Mouse (Mus musculus): Measurements from ENCODE around the gene Sik1. TPM values are rescaled to one million over a fixed set of nuclear protein-coding genes. Genes with fewer than 3 reads are reported as not detected.
A peak's percentile ranks its signal among the peaks of the same experiment; 100 is the strongest.
"Not testable (repeated sequence)": the region's sequence is repeated elsewhere in the genome, so short reads cannot be mapped to it uniquely, and the experiment has no call there.

Sik1 gene
- polyA plus RNA-seq, 1 experiment from 2014 or later, result 16.7 TPM

GRCm38 (mm10) chr17:31896311-31896710, 40.7 kb upstream of the Sik1 start:
- 91% methylated on average over 7 of the region's 7 CpGs for WGBS

GRCm38 (mm10) chr17:31893371-31894060, 37.9 kb upstream of the Sik1 start:
- no peaks in the 10 kb centered on the region for H3K27me3 ChIP-seq (ENCODE audit: control insufficient read depth, insufficient read depth, low read length)
- ATAC-seq (replicated peaks; ENCODE audit: low FRiP score) (no peak), DNase-seq (ENCODE audit: low spot score) (peak; percentile 38)
- no peak overlapping the region for H3K4me2 ChIP-seq (ENCODE audit: low read depth, low read length, severe bottlenecking)
- no peaks in the 10 kb centered on the region for H3K4me1 ChIP-seq (replicated peaks; ENCODE audit: control insufficient read depth, insufficient read depth, low read length)
- no peaks in the 10 kb centered on the region for H3K9me3 ChIP-seq (ENCODE audit: control insufficient read depth, low read length)
- no peak overlapping the region for H3K27ac ChIP-seq (ENCODE audit: low read depth, low read length)
- H3K36me3 ChIP-seq (ENCODE audit: control insufficient read depth, insufficient read depth, low read length), result no peaks in the 10 kb centered on the region
- WGBS, result 87% methylated on average over 5 of the region's 5 CpGs
- no peak overlapping the region for H3K4me3 ChIP-seq (ENCODE audit: low read depth, low read length)
- no peak overlapping the region for H3K9ac ChIP-seq (ENCODE audit: low read length)

More at GRCm38 (mm10) chr17:31896311-31896710, 40.7 kb upstream of the Sik1 start:
- Histone ChIP-seq H3K9me3 (ENCODE audit: control insufficient read depth, low read length) (no peaks in the 10 kb centered on the region), H3K36me3 (ENCODE audit: control insufficient read depth, insufficient read depth, low read length) (no peaks in the 10 kb centered on the region), H3K4me1 (replicated peaks; ENCODE audit: control insufficient read depth, insufficient read depth, low read length) (no peaks in the 10 kb centered on the region), H3K27me3 (ENCODE audit: control insufficient read depth, insufficient read depth, low read length) (no peaks in the 10 kb centered on the region), H3K4me3 (ENCODE audit: low read depth, low read length) (no peak overlapping the region), H3K4me2 (ENCODE audit: low read depth, low read length, severe bottlenecking) (no peak overlapping the region), H3K9ac (ENCODE audit: low read length) (no peak overlapping the region), H3K27ac (ENCODE audit: low read depth, low read length) (no peak overlapping the region)
- no peak for DNase-seq (ENCODE audit: low spot score)
- no peak for ATAC-seq (replicated peaks; ENCODE audit: low FRiP score)

GRCm38 (mm10) chr17:31892750-31893149, 37.1 kb upstream of the Sik1 start:
- Histone ChIP-seq H3K4me2 (ENCODE audit: low read depth, low read length, severe bottlenecking) (no peak overlapping the region), H3K9me3 (ENCODE audit: control insufficient read depth, low read length) (no peaks in the 10 kb centered on the region), H3K4me1 (replicated peaks; ENCODE audit: control insufficient read depth, insufficient read depth, low read length) (no peaks in the 10 kb centered on the region), H3K9ac (ENCODE audit: low read length) (no peak overlapping the region), H3K27ac (ENCODE audit: low read depth, low read length) (no peak overlapping the region), H3K27me3 (ENCODE audit: control insufficient read depth, insufficient read depth, low read length) (no peaks in the 10 kb centered on the region), H3K4me3 (ENCODE audit: low read depth, low read length) (no peak overlapping the region), H3K36me3 (ENCODE audit: control insufficient read depth, insufficient read depth, low read length) (no peaks in the 10 kb centered on the region)
- DNase-seq (ENCODE audit: low spot score) (peak; percentile 51), ATAC-seq (replicated peaks; ENCODE audit: low FRiP score) (no peak)
- 57% methylated on average over 10 of the region's 10 CpGs for WGBS

- WGBS, result 86% methylated on average over 4 of the region's 4 CpGs
- Histone ChIP-seq H3K4me1 (replicated peaks; ENCODE audit: control insufficient read depth, insufficient read depth, low read length) (no peaks in the 10 kb centered on the region), H3K27ac (ENCODE audit: low read depth, low read length) (no peak overlapping the region)
Measured at GRCm38 (mm10) chr17:31891858-31892257, 36.3 kb upstream of the Sik1 start.

GRCm38 (mm10) chr17:31890311-31890951, 34.8 kb upstream of the Sik1 start:
- no peak overlapping the region for H3K4me3 ChIP-seq (ENCODE audit: low read depth, low read length)
- no peak for ATAC-seq (replicated peaks; ENCODE audit: low FRiP score)
- no peaks in the 10 kb centered on the region for H3K4me1 ChIP-seq (replicated peaks; ENCODE audit: control insufficient read depth, insufficient read depth, low read length)
- H3K36me3 ChIP-seq (ENCODE audit: control insufficient read depth, insufficient read depth, low read length), result no peaks in the 10 kb centered on the region
- no peak overlapping the region for H3K9ac ChIP-seq (ENCODE audit: low read length)
- no peak for DNase-seq (ENCODE audit: low spot score)
- WGBS, result 31% methylated on average over 2 of the region's 2 CpGs
- H3K27ac ChIP-seq (ENCODE audit: low read depth, low read length), result no peak overlapping the region
- H3K4me2 ChIP-seq (ENCODE audit: low read depth, low read length, severe bottlenecking), result no peak overlapping the region
- no peaks in the 10 kb centered on the region for H3K9me3 ChIP-seq (ENCODE audit: control insufficient read depth, low read length)
- H3K27me3 ChIP-seq (ENCODE audit: control insufficient read depth, insufficient read depth, low read length), result no peaks in the 10 kb centered on the region

More at GRCm38 (mm10) chr17:31891858-31892257, 36.3 kb upstream of the Sik1 start:
- no peaks in the 10 kb centered on the region for H3K36me3 ChIP-seq (ENCODE audit: control insufficient read depth, insufficient read depth, low read length)
- H3K27me3 ChIP-seq (ENCODE audit: control insufficient read depth, insufficient read depth, low read length), result no peaks in the 10 kb centered on the region
- no peaks in the 10 kb centered on the region for H3K9me3 ChIP-seq (ENCODE audit: control insufficient read depth, low read length)
- no peak overlapping the region for H3K4me2 ChIP-seq (ENCODE audit: low read depth, low read length, severe bottlenecking)
- DNase-seq (ENCODE audit: low spot score), result no peak
- H3K4me3 ChIP-seq (ENCODE audit: low read depth, low read length), result no peak overlapping the region
- no peak overlapping the region for H3K9ac ChIP-seq (ENCODE audit: low read length)
- ATAC-seq (replicated peaks; ENCODE audit: low FRiP score), result no peak

- Histone ChIP-seq H3K27me3 (ENCODE audit: control insufficient read depth, insufficient read depth, low read length) (no peaks in the 10 kb centered on the region), H3K9me3 (ENCODE audit: control insufficient read depth, low read length) (no peaks in the 10 kb centered on the region), H3K4me3 (ENCODE audit: low read depth, low read length) (no peak overlapping the region), H3K4me1 (replicated peaks; ENCODE audit: control insufficient read depth, insufficient read depth, low read length) (no peaks in the 10 kb centered on the region), H3K36me3 (ENCODE audit: control insufficient read depth, insufficient read depth, low read length) (no peaks in the 10 kb centered on the region), H3K27ac (ENCODE audit: low read depth, low read length) (no peak overlapping the region), H3K4me2 (ENCODE audit: low read depth, low read length, severe bottlenecking) (no peak overlapping the region), H3K9ac (ENCODE audit: low read length) (no peak overlapping the region)
- 70% methylated on average over 9 of the region's 9 CpGs for WGBS
- DNase-seq (ENCODE audit: low spot score), result no peak
- no peak for ATAC-seq (replicated peaks; ENCODE audit: low FRiP score)
Measured at GRCm38 (mm10) chr17:31889446-31890201, 34.0 kb upstream of the Sik1 start.

GRCm38 (mm10) chr17:31888540-31888939, 32.9 kb upstream of the Sik1 start:
- Histone ChIP-seq H3K4me2 (ENCODE audit: low read depth, low read length, severe bottlenecking) (no peak overlapping the region), H3K4me1 (replicated peaks; ENCODE audit: control insufficient read depth, insufficient read depth, low read length) (no peaks in the 10 kb centered on the region), H3K27me3 (ENCODE audit: control insufficient read depth, insufficient read depth, low read length) (no peaks in the 10 kb centered on the region), H3K27ac (ENCODE audit: low read depth, low read length) (no peak overlapping the region), H3K9ac (ENCODE audit: low read length) (no peak overlapping the region), H3K4me3 (ENCODE audit: low read depth, low read length) (no peak overlapping the region), H3K36me3 (ENCODE audit: control insufficient read depth, insufficient read depth, low read length) (no peaks in the 10 kb centered on the region), H3K9me3 (ENCODE audit: control insufficient read depth, low read length) (no peaks in the 10 kb centered on the region)
- ATAC-seq (replicated peaks; ENCODE audit: low FRiP score) (no peak), DNase-seq (ENCODE audit: low spot score) (peak; percentile 48)
- 68% methylated on average over 6 of the region's 6 CpGs for WGBS

GRCm38 (mm10) chr17:31884676-31885075, 29.1 kb upstream of the Sik1 start:
- not testable (repeated sequence) for DNase-seq (ENCODE audit: low spot score); H3K4me2 ChIP-seq (ENCODE audit: low read depth, low read length, severe bottlenecking); H3K36me3 ChIP-seq (ENCODE audit: control insufficient read depth, insufficient read depth, low read length); H3K27ac ChIP-seq (ENCODE audit: low read depth, low read length); H3K4me3 ChIP-seq (ENCODE audit: low read depth, low read length); ATAC-seq (replicated peaks; ENCODE audit: low FRiP score); H3K27me3 ChIP-seq (ENCODE audit: control insufficient read depth, insufficient read depth, low read length); H3K4me1 ChIP-seq (replicated peaks; ENCODE audit: control insufficient read depth, insufficient read depth, low read length); H3K9ac ChIP-seq (ENCODE audit: low read length); H3K9me3 ChIP-seq (ENCODE audit: control insufficient read depth, low read length)
- 84% methylated on average over 1 of the region's 1 CpGs for WGBS

Data from forebrain, embryonic 11.5 days (tissue).